Mouse (Mus musculus): ENCODE measurements around the gene Usp45. TPM values are rescaled to one million over a fixed set of nuclear protein-coding genes. Genes with fewer than 3 reads are reported as not detected.
A peak's percentile ranks its signal among the peaks of the same experiment; 100 is the strongest.

Usp45 gene
- polyA plus RNA-seq, 1 experiment from 2014 or later = 11.2 TPM

DNA sequence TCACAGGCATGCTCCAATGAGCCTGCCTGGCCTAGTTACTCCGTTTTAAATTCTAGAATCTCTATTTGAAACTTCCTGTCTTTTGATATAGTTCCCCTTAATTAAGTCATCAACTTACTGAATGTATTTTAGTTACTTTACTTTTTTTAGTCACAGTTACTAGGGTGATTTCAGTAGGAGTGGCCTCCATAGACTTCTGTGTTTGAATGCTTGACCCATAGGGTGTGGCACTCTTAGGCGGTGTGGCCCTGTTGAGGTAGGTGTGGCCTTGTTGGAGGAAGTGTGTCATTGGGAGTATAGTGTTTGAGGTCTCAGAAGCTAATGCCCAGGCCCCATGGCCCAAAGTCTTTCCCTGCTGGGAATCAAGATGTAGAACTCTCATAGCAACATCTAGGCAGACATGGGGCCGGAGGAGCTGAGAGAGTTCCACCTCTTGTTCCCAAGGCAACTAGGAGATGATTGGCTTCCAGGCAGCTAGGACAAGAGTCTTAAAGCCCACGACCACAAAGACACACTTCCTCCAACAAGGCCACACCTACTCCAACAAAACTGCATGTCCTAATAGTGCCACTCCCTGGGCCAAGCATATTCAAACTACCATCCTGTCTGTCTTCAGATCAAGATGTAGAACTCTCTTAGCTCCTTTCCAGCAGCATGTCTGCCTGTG lies 11.7 kb upstream of the Usp45 start:
- Histone ChIP-seq H3K27ac (replicated peaks in 1 of 2; ENCODE audit: control insufficient read depth in 1 of 2, insufficient read depth in 1 of 2, low read depth in 2 of 2, low read length in 2 of 2) (no peak overlapping the region), H3K4me1 (ENCODE audit: control insufficient read depth in 2 of 2, insufficient read depth in 2 of 2, low read length in 2 of 2) (no peaks in the 10 kb centered on the region), H3K9me3 (ENCODE audit: control insufficient read depth, low read length) (0 out of 2 replicates have a peak, but pooled peaks cover 4% of the 10 kb centered on the region), H3K4me2 (ENCODE audit: low read length) (no peak overlapping the region), H3K4me3 (ENCODE audit: control insufficient read depth in 1 of 2, insufficient read depth in 1 of 2, low read depth in 1 of 2, low read length in 2 of 2) (no peak overlapping the region), H3K27me3 (ENCODE audit: control insufficient read depth, insufficient read depth, low read length) (no peaks in the 10 kb centered on the region), H3K9ac (ENCODE audit: low read length) (no peak overlapping the region), H3K36me3 (ENCODE audit: control insufficient read depth, insufficient read depth, low read length) (peaks cover 12% of the 10 kb centered on the region)
- no peak for ATAC-seq (ENCODE audit: insufficient number of reproducible peaks, insufficient read depth, low FRiP score, low read depth)
- 65% methylated on average over 4 of the region's 4 CpGs for WGBS

DNA sequence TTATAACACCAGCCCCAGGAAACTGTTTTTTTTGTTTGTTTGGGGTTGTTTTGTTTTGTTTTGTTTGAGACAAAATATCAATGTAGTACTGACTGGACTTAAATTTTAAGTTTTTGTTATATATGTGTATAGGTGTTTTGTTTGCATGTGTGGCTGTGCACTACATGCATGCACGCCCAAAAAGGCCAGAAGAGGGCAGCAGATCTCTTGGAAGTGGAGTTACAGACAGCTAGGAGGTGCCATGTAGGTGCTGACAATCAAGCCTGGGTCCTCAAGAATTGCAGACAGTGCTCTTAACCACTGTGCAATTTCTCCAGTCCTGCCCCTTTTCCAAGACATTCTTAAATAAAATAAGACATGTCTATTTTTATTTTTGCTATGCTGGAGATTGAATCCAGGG lies 8.1 kb upstream of the Usp45 start:
- Histone ChIP-seq H3K36me3 (ENCODE audit: control insufficient read depth, insufficient read depth, low read length) (peaks cover 12% of the 10 kb centered on the region), H3K9me3 (ENCODE audit: control insufficient read depth, low read length) (0 out of 2 replicates have a peak, but pooled peaks cover 4% of the 10 kb centered on the region), H3K4me1 (ENCODE audit: control insufficient read depth in 2 of 2, insufficient read depth in 2 of 2, low read length in 2 of 2) (peaks cover 0 to 5% of the 10 kb centered on the region in 2 experiments; a peak in 1 of 4 replicates), H3K27ac (replicated peaks in 1 of 2; ENCODE audit: control insufficient read depth in 1 of 2, insufficient read depth in 1 of 2, low read depth in 2 of 2, low read length in 2 of 2) (no peak overlapping the region), H3K9ac (ENCODE audit: low read length) (no peak overlapping the region), H3K4me3 (ENCODE audit: control insufficient read depth in 1 of 2, insufficient read depth in 1 of 2, low read depth in 1 of 2, low read length in 2 of 2) (no peak overlapping the region), H3K27me3 (ENCODE audit: control insufficient read depth, insufficient read depth, low read length) (no peaks in the 10 kb centered on the region), H3K4me2 (ENCODE audit: low read length) (no peak overlapping the region)
- WGBS = 81% methylated on average over 1 of the region's 1 CpGs
- ATAC-seq (ENCODE audit: insufficient number of reproducible peaks, insufficient read depth, low FRiP score, low read depth) = no peak

- no peak overlapping the region for H3K4me3 ChIP-seq (ENCODE audit: control insufficient read depth in 1 of 2, insufficient read depth in 1 of 2, low read depth in 1 of 2, low read length in 2 of 2)
- H3K9ac ChIP-seq (ENCODE audit: low read length) = no peak overlapping the region
- no peak for ATAC-seq (ENCODE audit: insufficient number of reproducible peaks, insufficient read depth, low FRiP score, low read depth)
- H3K27ac ChIP-seq (replicated peaks in 1 of 2; ENCODE audit: control insufficient read depth in 1 of 2, insufficient read depth in 1 of 2, low read depth in 2 of 2, low read length in 2 of 2) = no peak overlapping the region
- WGBS = 67% methylated on average over 9 of the region's 9 CpGs
- no peaks in the 10 kb centered on the region for H3K27me3 ChIP-seq (ENCODE audit: control insufficient read depth, insufficient read depth, low read length)
- H3K36me3 ChIP-seq (ENCODE audit: control insufficient read depth, insufficient read depth, low read length) = peaks cover 12% of the 10 kb centered on the region
- 0 out of 2 replicates have a peak, but pooled peaks cover 4% of the 10 kb centered on the region for H3K9me3 ChIP-seq (ENCODE audit: control insufficient read depth, low read length)
- H3K4me1 ChIP-seq (ENCODE audit: control insufficient read depth in 2 of 2, insufficient read depth in 2 of 2, low read length in 2 of 2) = peaks cover 0 to 5% of the 10 kb centered on the region in 2 experiments; a peak in 2 of 4 replicates
- H3K4me2 ChIP-seq (ENCODE audit: low read length) = no peak overlapping the region
Measured at GRCm38 (mm10) chr4:21761416-21762160, 5.4 kb upstream of the Usp45 start.

- H3K4me3 ChIP-seq (ENCODE audit: control insufficient read depth in 1 of 2, insufficient read depth in 1 of 2, low read depth in 1 of 2, low read length in 2 of 2) = no peak overlapping the region
- H3K9ac ChIP-seq (ENCODE audit: low read length) = no peak overlapping the region
- WGBS = 73% methylated on average over 4 of the region's 4 CpGs
- H3K4me1 ChIP-seq (ENCODE audit: control insufficient read depth in 2 of 2, insufficient read depth in 2 of 2, low read length in 2 of 2) = peaks cover 0 to 5% of the 10 kb centered on the region in 2 experiments; a peak in 2 of 4 replicates
- H3K27me3 ChIP-seq (ENCODE audit: control insufficient read depth, insufficient read depth, low read length) = no peaks in the 10 kb centered on the region
- no peak overlapping the region for H3K27ac ChIP-seq (replicated peaks in 1 of 2; ENCODE audit: control insufficient read depth in 1 of 2, insufficient read depth in 1 of 2, low read depth in 2 of 2, low read length in 2 of 2)
- H3K36me3 ChIP-seq (ENCODE audit: control insufficient read depth, insufficient read depth, low read length) = peaks cover 7% of the 10 kb centered on the region
- H3K4me2 ChIP-seq (ENCODE audit: low read length) = no peak overlapping the region
- H3K9me3 ChIP-seq (ENCODE audit: control insufficient read depth, low read length) = 0 out of 2 replicates have a peak, but pooled peaks cover 4% of the 10 kb centered on the region
- ATAC-seq (ENCODE audit: insufficient number of reproducible peaks, insufficient read depth, low FRiP score, low read depth) = no peak
Measured at GRCm38 (mm10) chr4:21763827-21764226, 3.1 kb upstream of the Usp45 start.

DNA sequence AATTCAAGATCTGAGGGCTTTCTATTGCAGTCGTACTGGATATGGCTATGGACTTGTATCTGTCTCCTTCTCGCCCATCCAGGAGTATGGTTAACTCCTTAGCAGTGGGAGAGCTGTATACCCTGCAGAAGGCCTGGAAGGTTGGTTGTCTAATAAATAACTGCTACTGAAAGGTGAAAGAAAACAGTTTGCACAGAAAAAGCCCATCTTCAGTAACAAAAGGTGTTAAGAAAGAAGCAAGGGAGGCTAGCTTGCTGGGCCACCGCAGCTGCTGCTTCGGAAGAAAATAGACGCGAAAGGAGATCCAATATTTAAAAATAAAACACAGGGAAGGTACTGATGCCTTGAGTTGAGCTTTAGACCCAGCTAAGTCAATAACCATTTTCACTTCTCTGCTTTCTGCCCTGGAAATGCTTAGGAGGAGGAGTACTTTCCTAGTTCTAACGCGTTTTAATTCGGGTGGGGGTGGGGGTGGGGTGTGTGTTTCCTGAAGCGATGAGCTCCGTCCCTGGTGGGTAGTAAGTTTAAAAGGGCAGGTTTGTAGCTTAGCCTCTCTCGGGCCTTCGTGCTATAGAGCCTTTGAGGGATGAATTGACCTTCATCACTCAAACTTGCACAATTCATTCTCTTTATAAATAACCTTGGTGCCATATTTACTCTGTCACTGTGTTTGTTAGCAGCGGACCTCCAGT lies 639 bp upstream of the Usp45 start:
- Histone ChIP-seq H3K36me3 (ENCODE audit: control insufficient read depth, insufficient read depth, low read length) (no peaks in the 10 kb centered on the region), H3K9me3 (ENCODE audit: control insufficient read depth, low read length) (no peaks in the 10 kb centered on the region), H3K27me3 (ENCODE audit: control insufficient read depth, insufficient read depth, low read length) (no peaks in the 10 kb centered on the region), H3K27ac (replicated peaks in 1 of 2; ENCODE audit: control insufficient read depth in 1 of 2, insufficient read depth in 1 of 2, low read depth in 2 of 2, low read length in 2 of 2) (no peak overlapping the region), H3K4me1 (ENCODE audit: control insufficient read depth in 2 of 2, insufficient read depth in 2 of 2, low read length in 2 of 2) (peaks cover 0 to 5% of the 10 kb centered on the region in 2 experiments; a peak in 2 of 4 replicates), H3K4me3 (ENCODE audit: control insufficient read depth in 1 of 2, insufficient read depth in 1 of 2, low read depth in 1 of 2, low read length in 2 of 2) (peak overlapping the region; percentile 59 to 95), H3K4me2 (ENCODE audit: low read length) (peak overlapping the region; percentile 66), H3K9ac (ENCODE audit: low read length) (peak overlapping the region; percentile 73)
- 19% methylated on average over 14 of the region's 14 CpGs for WGBS
- ATAC-seq (ENCODE audit: insufficient number of reproducible peaks, insufficient read depth, low FRiP score, low read depth) = no peak

DNA sequence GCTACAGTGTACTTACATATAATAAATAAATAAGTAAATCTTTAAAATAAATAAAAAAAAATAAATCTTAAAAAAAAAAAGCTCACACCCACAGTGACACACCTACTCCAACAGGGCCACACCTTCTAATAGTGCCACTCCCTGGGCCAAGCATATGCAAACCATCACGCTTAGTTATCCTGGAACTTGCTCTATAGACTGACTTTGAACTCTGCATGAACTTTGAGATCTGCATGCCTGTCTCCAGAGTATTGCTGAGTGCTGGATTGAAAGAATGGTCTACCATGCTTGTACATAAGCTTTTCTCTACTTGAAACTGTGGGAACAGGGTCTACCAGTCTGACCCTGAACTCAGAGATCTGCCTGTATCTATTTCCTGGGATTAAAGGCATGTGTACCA lies 4.1 kb downstream of the Usp45 start:
- 75% methylated on average over 1 of the region's 1 CpGs for WGBS
- no peak for ATAC-seq (ENCODE audit: insufficient number of reproducible peaks, insufficient read depth, low FRiP score, low read depth)
- no peak overlapping the region for H3K27ac ChIP-seq (replicated peaks in 1 of 2; ENCODE audit: control insufficient read depth in 1 of 2, insufficient read depth in 1 of 2, low read depth in 2 of 2, low read length in 2 of 2)

GRCm38 (mm10) chr4:21772306-21772705 lies 5.3 kb downstream of the Usp45 start:
- Histone ChIP-seq H3K27me3 (ENCODE audit: control insufficient read depth, insufficient read depth, low read length) (no peaks in the 10 kb centered on the region), H3K4me3 (ENCODE audit: control insufficient read depth in 1 of 2, insufficient read depth in 1 of 2, low read depth in 1 of 2, low read length in 2 of 2) (no peak overlapping the region), H3K9me3 (ENCODE audit: control insufficient read depth, low read length) (no peaks in the 10 kb centered on the region), H3K27ac (replicated peaks in 1 of 2; ENCODE audit: control insufficient read depth in 1 of 2, insufficient read depth in 1 of 2, low read depth in 2 of 2, low read length in 2 of 2) (no peak overlapping the region), H3K9ac (ENCODE audit: low read length) (no peak overlapping the region), H3K4me1 (ENCODE audit: control insufficient read depth in 2 of 2, insufficient read depth in 2 of 2, low read length in 2 of 2) (peaks cover 0 to 5% of the 10 kb centered on the region in 2 experiments; a peak in 1 of 4 replicates), H3K4me2 (ENCODE audit: low read length) (no peak overlapping the region), H3K36me3 (ENCODE audit: control insufficient read depth, insufficient read depth, low read length) (no peaks in the 10 kb centered on the region)
- WGBS = 93% methylated on average over 1 of the region's 1 CpGs
- no peak for ATAC-seq (ENCODE audit: insufficient number of reproducible peaks, insufficient read depth, low FRiP score, low read depth)

More for the DNA sequence above, 4.1 kb downstream of the Usp45 start:
- Histone ChIP-seq H3K36me3 (ENCODE audit: control insufficient read depth, insufficient read depth, low read length) (no peaks in the 10 kb centered on the region), H3K4me1 (ENCODE audit: control insufficient read depth in 2 of 2, insufficient read depth in 2 of 2, low read length in 2 of 2) (peaks cover 0 to 3% of the 10 kb centered on the region in 2 experiments; a peak in 1 of 4 replicates), H3K27me3 (ENCODE audit: control insufficient read depth, insufficient read depth, low read length) (no peaks in the 10 kb centered on the region), H3K4me2 (ENCODE audit: low read length) (no peak overlapping the region), H3K9ac (ENCODE audit: low read length) (no peak overlapping the region), H3K9me3 (ENCODE audit: control insufficient read depth, low read length) (no peaks in the 10 kb centered on the region), H3K4me3 (ENCODE audit: control insufficient read depth in 1 of 2, insufficient read depth in 1 of 2, low read depth in 1 of 2, low read length in 2 of 2) (no peak overlapping the region)
